Mouse (Mus musculus): ENCODE results near the gene Zyg11a. TPM values are rescaled to one million over a fixed set of nuclear protein-coding genes. Genes with fewer than 3 reads are reported as not detected.

The Zyg11a gene
- total RNA-seq (2014; fragmentation: Nextera tagmentation) (not detected in 2 replicates), total RNA-seq (2017) (not detected in 2 replicates), polyA plus RNA-seq (2012) (not detected in 2 replicates)

GRCm38 (mm10) chr4:108217332-108218179 lies at the start of gene Zyg11a:
Gene Zyg11a (minus strand): TSS chr4:108218048.
- Histone ChIP-seq H3K9me3 (replicated peaks) (peaks cover 4% of the 10 kb centered on the region; the same call in 1 of the 2 replicates), H3K27me3 (ENCODE audit: insufficient read depth, low read length) (0 out of 2 replicates have a peak, but pooled peaks cover 3% of the 10 kb centered on the region), H3K4me3 (ENCODE audit: low read depth, low read length) (no peak within 1 kb of the TSS), H3K36me3 (replicated peaks) (no peaks in the 10 kb centered on the region), H3K4me1 (ENCODE audit: insufficient read depth, low read depth, low read length) (no peaks in the 10 kb centered on the region; the same call in 1 of the 2 replicates)
- DNase-seq (ENCODE audit: low spot score) (no peak), ATAC-seq (ENCODE audit: extremely low read depth, insufficient number of reproducible peaks, low FRiP score, poor library complexity, severe bottlenecking) (no peak)
- TF ChIP-seq TAL1 (conservative IDR thresholded peaks at IDR 0.05; ENCODE audit: low read depth, low read length) (no peak), GATA1 (IDR thresholded peaks at IDR 0.05; ENCODE audit: borderline replicate concordance, low read length) (no peak), CTCF (IDR thresholded peaks at IDR 0.05; ENCODE audit: low read depth, low read length) (no peak), POLR2AphosphoS5 (IDR thresholded peaks at IDR 0.05; ENCODE audit: insufficient replicate concordance, low read depth, low read length) (no peak), GATA2 (IDR thresholded peaks at IDR 0.05; ENCODE audit: borderline replicate concordance, low read depth, low read length) (no peak)

- H3K36me3 ChIP-seq (replicated peaks) = peaks cover 46% of the 10 kb centered on the region
- no peaks in the 10 kb centered on the region for H3K27me3 ChIP-seq (ENCODE audit: insufficient read depth, low read length)
- no peak for TF ChIP-seq GATA1 (IDR thresholded peaks at IDR 0.05; ENCODE audit: borderline replicate concordance, low read length)
- TF ChIP-seq POLR2AphosphoS5 (IDR thresholded peaks at IDR 0.05; ENCODE audit: insufficient replicate concordance, low read depth, low read length) = no peak
- TF ChIP-seq TAL1 (conservative IDR thresholded peaks at IDR 0.05; ENCODE audit: low read depth, low read length) = no peak
- TF ChIP-seq GATA2 (IDR thresholded peaks at IDR 0.05; ENCODE audit: borderline replicate concordance, low read depth, low read length) = no peak
- no peak for TF ChIP-seq CTCF (IDR thresholded peaks at IDR 0.05; ENCODE audit: low read depth, low read length)
- ATAC-seq (ENCODE audit: extremely low read depth, insufficient number of reproducible peaks, low FRiP score, poor library complexity, severe bottlenecking) (no peak), DNase-seq (ENCODE audit: low spot score) (no peak)
- no peaks in the 10 kb centered on the region for H3K9me3 ChIP-seq (replicated peaks)
- H3K4me1 ChIP-seq (ENCODE audit: insufficient read depth, low read depth, low read length) = no peaks in the 10 kb centered on the region
- no peak overlapping the region for H3K4me3 ChIP-seq (ENCODE audit: low read depth, low read length)
Observed at GRCm38 (mm10) chr4:108265774-108266173, 47.9 kb upstream of the Zyg11a start.

- no peak for ATAC-seq (ENCODE audit: extremely low read depth, insufficient number of reproducible peaks, low FRiP score, poor library complexity, severe bottlenecking)
- DNase-seq (ENCODE audit: low spot score) = no peak
- no peak overlapping the region for H3K4me3 ChIP-seq (ENCODE audit: low read depth, low read length)
- no peak for TF ChIP-seq POLR2AphosphoS5 (IDR thresholded peaks at IDR 0.05; ENCODE audit: insufficient replicate concordance, low read depth, low read length)
- no peak for TF ChIP-seq TAL1 (conservative IDR thresholded peaks at IDR 0.05; ENCODE audit: low read depth, low read length)
- TF ChIP-seq CTCF (IDR thresholded peaks at IDR 0.05; ENCODE audit: low read depth, low read length) = no peak
- TF ChIP-seq GATA1 (IDR thresholded peaks at IDR 0.05; ENCODE audit: borderline replicate concordance, low read length) = no peak
- no peak for TF ChIP-seq GATA2 (IDR thresholded peaks at IDR 0.05; ENCODE audit: borderline replicate concordance, low read depth, low read length)
- H3K36me3 ChIP-seq (replicated peaks) = peaks cover 62% of the 10 kb centered on the region
- peaks cover 4% of the 10 kb centered on the region; the same call in 1 of the 2 replicates for H3K4me1 ChIP-seq (ENCODE audit: insufficient read depth, low read depth, low read length)
- no peaks in the 10 kb centered on the region for H3K9me3 ChIP-seq (replicated peaks)
- no peaks in the 10 kb centered on the region for H3K27me3 ChIP-seq (ENCODE audit: insufficient read depth, low read length)
Observed at GRCm38 (mm10) chr4:108253317-108253716, 35.5 kb upstream of the Zyg11a start.

- ATAC-seq (ENCODE audit: extremely low read depth, insufficient number of reproducible peaks, low FRiP score, poor library complexity, severe bottlenecking) (no peak), DNase-seq (ENCODE audit: low spot score) (no peak)
- peaks cover 4% of the 10 kb centered on the region; the same call in 1 of the 2 replicates for H3K4me1 ChIP-seq (ENCODE audit: insufficient read depth, low read depth, low read length)
- TF ChIP-seq TAL1 (conservative IDR thresholded peaks at IDR 0.05; ENCODE audit: low read depth, low read length) = no peak
- TF ChIP-seq GATA2 (IDR thresholded peaks at IDR 0.05; ENCODE audit: borderline replicate concordance, low read depth, low read length) = no peak
- TF ChIP-seq POLR2AphosphoS5 (IDR thresholded peaks at IDR 0.05; ENCODE audit: insufficient replicate concordance, low read depth, low read length) = no peak
- no peak for TF ChIP-seq CTCF (IDR thresholded peaks at IDR 0.05; ENCODE audit: low read depth, low read length)
- TF ChIP-seq GATA1 (IDR thresholded peaks at IDR 0.05; ENCODE audit: borderline replicate concordance, low read length) = no peak
- H3K36me3 ChIP-seq (replicated peaks) = peaks cover 56% of the 10 kb centered on the region
- no peaks in the 10 kb centered on the region for H3K27me3 ChIP-seq (ENCODE audit: insufficient read depth, low read length)
- no peak overlapping the region for H3K4me3 ChIP-seq (ENCODE audit: low read depth, low read length)
- no peaks in the 10 kb centered on the region for H3K9me3 ChIP-seq (replicated peaks)
Observed at GRCm38 (mm10) chr4:108250501-108250900, 32.7 kb upstream of the Zyg11a start.

- H3K27me3 ChIP-seq (ENCODE audit: insufficient read depth, low read length) = no peaks in the 10 kb centered on the region
- DNase-seq (ENCODE audit: low spot score) (no peak), ATAC-seq (ENCODE audit: extremely low read depth, insufficient number of reproducible peaks, low FRiP score, poor library complexity, severe bottlenecking) (no peak)
- no peak overlapping the region for H3K4me3 ChIP-seq (ENCODE audit: low read depth, low read length)
- H3K4me1 ChIP-seq (ENCODE audit: insufficient read depth, low read depth, low read length) = peaks cover 4% of the 10 kb centered on the region; the same call in 1 of the 2 replicates
- H3K36me3 ChIP-seq (replicated peaks) = peaks cover 57% of the 10 kb centered on the region
- H3K9me3 ChIP-seq (replicated peaks) = no peaks in the 10 kb centered on the region
- TF ChIP-seq CTCF (IDR thresholded peaks at IDR 0.05; ENCODE audit: low read depth, low read length) (no peak), POLR2AphosphoS5 (IDR thresholded peaks at IDR 0.05; ENCODE audit: insufficient replicate concordance, low read depth, low read length) (no peak), TAL1 (conservative IDR thresholded peaks at IDR 0.05; ENCODE audit: low read depth, low read length) (no peak), GATA1 (IDR thresholded peaks at IDR 0.05; ENCODE audit: borderline replicate concordance, low read length) (no peak), GATA2 (IDR thresholded peaks at IDR 0.05; ENCODE audit: borderline replicate concordance, low read depth, low read length) (no peak)
Observed at GRCm38 (mm10) chr4:108249314-108249713, 31.5 kb upstream of the Zyg11a start.

GRCm38 (mm10) chr4:108233654-108234053 lies 15.8 kb upstream of the Zyg11a start:
- Histone ChIP-seq H3K4me1 (ENCODE audit: insufficient read depth, low read depth, low read length) (no peaks in the 10 kb centered on the region), H3K4me3 (ENCODE audit: low read depth, low read length) (no peak overlapping the region), H3K27me3 (ENCODE audit: insufficient read depth, low read length) (no peaks in the 10 kb centered on the region), H3K9me3 (replicated peaks) (no peaks in the 10 kb centered on the region), H3K36me3 (replicated peaks) (peaks cover 30% of the 10 kb centered on the region)
- TF ChIP-seq GATA2 (IDR thresholded peaks at IDR 0.05; ENCODE audit: borderline replicate concordance, low read depth, low read length) (no peak), CTCF (IDR thresholded peaks at IDR 0.05; ENCODE audit: low read depth, low read length) (no peak), TAL1 (conservative IDR thresholded peaks at IDR 0.05; ENCODE audit: low read depth, low read length) (no peak), GATA1 (IDR thresholded peaks at IDR 0.05; ENCODE audit: borderline replicate concordance, low read length) (no peak), POLR2AphosphoS5 (IDR thresholded peaks at IDR 0.05; ENCODE audit: insufficient replicate concordance, low read depth, low read length) (no peak)
- no peak for ATAC-seq (ENCODE audit: extremely low read depth, insufficient number of reproducible peaks, low FRiP score, poor library complexity, severe bottlenecking)
- no peak for DNase-seq (ENCODE audit: low spot score)

Measured in G1E (cell line).